Mouse (Mus musculus): ENCODE results near the gene Zic4.

- TF ChIP-seq TCF12 (IDR thresholded peaks at IDR 0.05; ENCODE audit: insufficient read depth, poor library complexity, severe bottlenecking) (no peak), POLR2A (IDR thresholded peaks at IDR 0.05; ENCODE audit: insufficient read length, low read depth) (no peak), USF1 (IDR thresholded peaks at IDR 0.05; ENCODE audit: low read depth) (no peak), SRF (IDR thresholded peaks at IDR 0.05; ENCODE audit: control insufficient read depth, insufficient read length, low read depth) (no peak), MAX (IDR thresholded peaks at IDR 0.05; ENCODE audit: low read depth) (no peak), E2F4 (IDR thresholded peaks at IDR 0.05; ENCODE audit: insufficient read depth) (no peak), POLR2AphosphoS2 (IDR thresholded peaks at IDR 0.05; ENCODE audit: insufficient read length, low read depth) (no peak), MYOG (IDR thresholded peaks at IDR 0.05; ENCODE audit: control insufficient read depth in 1 of 3, insufficient read depth in 1 of 3, insufficient read length in 2 of 3, low read depth in 2 of 3) (no peak), CEBPB (IDR thresholded peaks at IDR 0.05; ENCODE audit: insufficient read depth, poor library complexity, severe bottlenecking) (no peak), REST (IDR thresholded peaks at IDR 0.05; ENCODE audit: insufficient read depth, insufficient read length) (no peak)
Measured at GRCm38 (mm10) chr9:91371011-91371410, 8.8 kb downstream of the Zic4 start.

Measured in myocyte (in vitro differentiated cells).